Mouse (Mus musculus) liver, embryonic 13.5 days (tissue): ENCODE results near the gene Uox. TPM values are rescaled to one million over a fixed set of nuclear protein-coding genes. Genes with fewer than 3 reads are reported as not detected.

Experiments
- ATAC-seq: fragments of 200-750 bp; cut with Nextera tagmentation; 2 replicates; pipeline ENCODE4 v1.8.0; 2017; ENCODE audit warnings: low read depth, mild to moderate bottlenecking, moderate number of reproducible peaks, moderate library complexity
- DNase-seq: peaks from one replicate; pipeline ENCODE4 v3.0.0; 2022
- H3K27ac ChIP-seq: fragments of 300-500 bp; sonication (generic); 2 replicates; pipeline ENCODE4 v1.5.1; 2015; ENCODE audit warnings: moderate library complexity, mild to moderate bottlenecking, inconsistent platforms
- H3K27me3 ChIP-seq: fragments of 300-500 bp; sonication (generic); 2 replicates; pipeline ENCODE4 v1.6.1; 2015; ENCODE audit warnings: mild to moderate bottlenecking, inconsistent platforms
- H3K36me3 ChIP-seq: fragments of 300-500 bp; sonication (generic); 2 replicates; pipeline ENCODE4 v1.6.1; 2015; ENCODE audit warnings: mild to moderate bottlenecking, inconsistent platforms
- H3K4me1 ChIP-seq: fragments of 300-500 bp; sonication (generic); replicated peaks from 2 replicates; pipeline ENCODE4 v1.6.1; 2015; ENCODE audit warnings: inconsistent platforms
- H3K4me2 ChIP-seq: fragments of 300-500 bp; sonication (generic); 2 replicates; pipeline ENCODE4 v1.6.1; 2015; ENCODE audit warnings: inconsistent platforms, mild to moderate bottlenecking, moderate library complexity
- H3K4me3 ChIP-seq: fragments of 300-500 bp; sonication (generic); replicated peaks from 2 replicates; pipeline ENCODE4 v1.5.1; 2015; ENCODE audit warnings: mild to moderate bottlenecking, inconsistent platforms
- H3K9ac ChIP-seq: fragments of 300-500 bp; sonication (generic); 2 replicates; pipeline ENCODE4 v1.6.1; 2015; ENCODE audit warnings: mild to moderate bottlenecking, inconsistent platforms
- H3K9me3 ChIP-seq: fragments of 300-500 bp; sonication (generic); replicated peaks from 2 replicates; pipeline ENCODE4 v1.6.1; 2016; ENCODE audit warnings: inconsistent platforms
- WGBS: fragments of 180-500 bp; shearing (Covaris S2); methylation state at CpG from one replicate; pipeline ENCODE4 v1.1.7; 2015; ENCODE audit not compliant: insufficient replicate concordance; 5-methylcytosine and 5-hydroxymethylcytosine counted together
- polyA plus RNA-seq: library from polyadenylated mRNA; unstranded; fragments of >200 nt; fragmentation: Nextera tagmentation; extraction: Ambion mirVana; gene quantifications from 2 replicates; pipeline ENCODE4 v1.2.1, GENCODE M21; 2015

Gene Uox
- polyA plus RNA-seq, 1 experiment from 2014 or later, result 3.0 TPM

DNA sequence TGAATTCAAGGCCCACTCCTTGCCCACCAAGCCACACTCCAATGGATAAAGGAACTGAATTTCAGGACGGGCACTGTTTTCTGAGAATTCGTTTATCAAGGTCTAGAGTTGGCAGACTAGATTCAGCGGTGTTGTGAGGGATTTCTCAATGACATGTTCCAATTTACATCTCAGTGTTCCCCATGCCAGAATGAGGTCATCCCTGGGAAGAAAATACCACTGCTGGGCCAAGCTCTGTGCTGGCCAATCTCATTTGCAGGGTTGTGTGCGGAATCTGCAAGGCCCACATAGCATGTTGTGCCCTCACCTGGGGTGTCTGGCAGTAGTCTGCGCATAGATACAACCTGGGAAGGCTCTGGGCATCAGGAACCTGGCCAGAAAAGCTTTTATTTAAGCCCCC, 89.1 kb downstream of the Uox start:
- Histone ChIP-seq H3K9me3 (no peaks in the 10 kb centered on the region), H3K27me3 (0 out of 2 replicates have a peak, but pooled peaks cover 5% of the 10 kb centered on the region), H3K36me3 (no peaks in the 10 kb centered on the region), H3K4me1 (peaks cover 16% of the 10 kb centered on the region), H3K9ac (no peak overlapping the region), H3K4me3 (no peak overlapping the region), H3K27ac (no peak overlapping the region), H3K4me2 (no peak overlapping the region)
- ATAC-seq (no peak), DNase-seq (no peak)
- 79% methylated on average over 5 of the region's 5 CpGs for whole genome bisulfite sequencing

DNA sequence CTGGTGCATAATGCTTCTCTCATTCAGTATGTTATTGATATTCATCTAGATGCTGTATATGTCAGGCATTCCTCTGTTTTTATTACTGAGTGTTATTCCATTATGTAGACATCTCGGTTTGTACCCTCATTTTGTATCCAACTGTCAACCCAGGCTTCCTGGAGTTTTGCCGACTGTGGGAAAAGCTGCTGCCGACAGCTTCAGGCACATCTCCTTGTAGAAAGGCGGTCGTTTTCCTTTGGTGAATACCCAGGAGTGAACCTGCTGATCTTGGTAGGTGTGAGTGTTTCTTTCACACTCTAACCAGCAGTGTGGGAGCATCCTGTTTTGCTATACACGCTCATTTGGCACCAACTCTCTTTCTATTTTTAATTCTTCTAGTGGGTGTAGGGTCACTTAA, 90.8 kb downstream of the Uox start:
- Histone ChIP-seq H3K4me1 (peaks cover 1% of the 10 kb centered on the region), H3K27me3 (0 out of 2 replicates have a peak, but pooled peaks cover 5% of the 10 kb centered on the region), H3K4me3 (no peak overlapping the region), H3K9me3 (no peaks in the 10 kb centered on the region), H3K9ac (no peak overlapping the region), H3K27ac (no peak overlapping the region), H3K4me2 (no peak overlapping the region), H3K36me3 (no peaks in the 10 kb centered on the region)
- DNase-seq (no peak), ATAC-seq (no peak)
- 60% methylated on average over 6 of the region's 6 CpGs for WGBS

DNA sequence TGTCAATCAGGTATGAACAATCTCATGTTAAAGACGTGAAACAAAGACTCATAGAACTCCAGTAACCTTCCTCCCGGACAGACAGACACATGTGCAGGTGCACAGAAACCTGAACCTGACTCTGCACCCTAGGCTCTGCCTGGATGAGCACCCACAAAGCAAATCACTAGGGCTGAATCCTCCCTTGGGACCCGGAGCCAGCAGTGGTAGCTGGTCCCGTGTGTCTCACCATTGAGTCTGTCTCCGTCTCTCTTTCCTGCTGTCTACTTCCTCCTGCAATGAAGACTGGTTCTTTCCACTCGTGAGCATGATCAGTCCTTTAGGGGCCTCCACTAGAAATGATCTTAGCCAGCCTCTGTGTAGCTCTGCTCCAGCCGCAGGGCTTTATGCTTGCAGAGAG, 91.7 kb downstream of the Uox start:
- Histone ChIP-seq H3K4me2 (no peak overlapping the region), H3K36me3 (no peaks in the 10 kb centered on the region), H3K9me3 (no peaks in the 10 kb centered on the region), H3K9ac (no peak overlapping the region), H3K4me3 (no peak overlapping the region), H3K27me3 (0 out of 2 replicates have a peak, but pooled peaks cover 5% of the 10 kb centered on the region), H3K27ac (no peak overlapping the region), H3K4me1 (no peaks in the 10 kb centered on the region)
- no peak for ATAC-seq
- 57% methylated on average over 7 of the region's 7 CpGs for WGBS
- no peak for DNase-seq

DNA sequence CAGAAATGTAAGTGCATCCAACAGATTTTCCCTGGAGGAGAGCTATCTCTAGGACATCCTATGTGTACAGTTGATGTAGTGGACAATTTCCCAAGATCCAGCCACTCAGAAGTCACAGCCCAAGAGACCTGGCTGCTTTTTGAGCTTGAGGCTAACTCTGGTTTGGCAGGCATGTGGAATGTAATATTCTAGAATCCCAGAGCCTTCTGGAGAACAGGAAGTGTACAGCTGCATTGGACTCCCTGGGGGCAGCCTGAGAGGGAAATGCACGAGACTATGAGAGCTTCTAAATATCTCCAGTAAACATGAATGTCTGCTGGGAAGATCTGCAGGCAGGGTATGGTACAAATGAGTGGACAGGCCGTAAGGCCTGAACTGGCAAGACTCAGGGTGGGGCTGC, 100.9 kb downstream of the Uox start:
- DNase-seq (no peak), ATAC-seq (no peak)
- Histone ChIP-seq H3K27ac (no peak overlapping the region), H3K4me2 (no peak overlapping the region), H3K9ac (no peak overlapping the region), H3K4me3 (no peak overlapping the region), H3K27me3 (peaks cover 4% of the 10 kb centered on the region; the same call in 1 of the 2 replicates), H3K36me3 (no peaks in the 10 kb centered on the region), H3K4me1 (no peaks in the 10 kb centered on the region), H3K9me3 (no peaks in the 10 kb centered on the region)
- WGBS, result 52% methylated on average over 2 of the region's 2 CpGs

DNA sequence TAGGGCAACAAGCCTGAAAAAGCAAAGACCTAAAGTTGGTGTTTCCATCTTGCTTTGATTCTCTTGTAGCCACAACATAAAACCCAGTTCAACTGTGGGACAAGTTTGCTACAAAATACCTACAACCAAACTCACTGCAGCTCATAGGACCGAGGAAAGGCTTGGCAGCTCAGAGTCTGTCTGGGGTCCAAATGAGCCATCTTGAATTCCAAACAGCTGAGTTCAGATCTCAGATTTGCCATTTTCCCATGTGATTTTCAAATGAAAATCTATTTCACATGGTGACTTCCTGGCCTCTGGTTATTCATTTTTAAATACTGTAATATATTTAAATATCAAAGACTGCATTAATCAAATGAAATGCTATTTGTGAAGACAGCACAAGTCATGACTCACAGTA, 104.9 kb downstream of the Uox start:
- 63% methylated on average over 1 of the region's 1 CpGs for WGBS
- Histone ChIP-seq H3K27me3 (peaks cover 4% of the 10 kb centered on the region; the same call in 1 of the 2 replicates), H3K36me3 (no peaks in the 10 kb centered on the region), H3K4me2 (no peak overlapping the region), H3K4me1 (no peaks in the 10 kb centered on the region), H3K9me3 (no peaks in the 10 kb centered on the region), H3K4me3 (no peak overlapping the region), H3K27ac (no peak overlapping the region), H3K9ac (no peak overlapping the region)
- DNase-seq (no peak), ATAC-seq (no peak)

DNA sequence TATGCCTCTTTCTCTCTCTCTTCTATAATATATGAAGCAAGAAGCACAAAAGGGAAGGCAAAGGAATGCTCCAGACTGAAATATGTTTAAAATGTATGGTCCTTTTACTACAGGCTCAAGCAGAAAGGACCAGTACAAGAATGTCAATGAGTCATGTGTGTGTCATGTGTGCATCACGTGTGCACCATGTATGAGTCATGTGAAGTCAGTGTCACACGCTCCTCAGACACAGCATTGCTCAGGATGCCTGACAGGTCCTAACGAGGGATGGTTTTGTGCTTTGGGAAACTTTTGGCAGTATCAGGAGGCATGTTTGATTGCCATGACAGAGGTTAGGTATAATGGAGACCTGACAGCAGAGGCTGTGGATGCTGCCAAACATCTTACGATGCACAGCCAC, 106.0 kb downstream of the Uox start:
- H3K4me3 ChIP-seq, result no peak overlapping the region
- H3K4me1 ChIP-seq, result no peaks in the 10 kb centered on the region
- ATAC-seq (no peak), DNase-seq (no peak)
- 76% methylated on average over 4 of the region's 4 CpGs for whole genome bisulfite sequencing
- H3K9ac ChIP-seq, result no peak overlapping the region
- no peaks in the 10 kb centered on the region for H3K36me3 ChIP-seq
- H3K27me3 ChIP-seq, result peaks cover 1% of the 10 kb centered on the region; the same call in 1 of the 2 replicates
- H3K27ac ChIP-seq, result no peak overlapping the region
- H3K4me2 ChIP-seq, result no peak overlapping the region
- H3K9me3 ChIP-seq, result no peaks in the 10 kb centered on the region

DNA sequence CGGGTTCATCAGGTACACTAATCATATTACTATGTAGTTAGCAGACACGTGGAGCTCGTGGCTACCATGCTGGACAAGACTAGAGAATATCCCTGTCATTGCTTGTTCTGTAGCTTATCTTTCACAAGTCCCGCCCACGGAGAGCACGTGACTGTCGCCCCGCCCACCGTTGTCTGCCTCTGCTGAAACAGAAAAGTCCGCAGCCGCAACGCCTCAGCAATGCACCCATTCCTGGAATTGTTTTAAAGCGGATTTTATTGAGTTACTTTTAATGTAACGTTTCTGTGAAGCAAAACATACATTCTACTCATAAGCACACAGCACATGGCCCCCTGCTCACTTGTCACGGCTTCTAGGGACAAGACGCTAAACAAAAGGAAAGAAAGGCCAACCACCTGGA, 109.4 kb downstream of the Uox start:
- peaks cover 8% of the 10 kb centered on the region for H3K27me3 ChIP-seq
- WGBS, result 79% methylated on average over 16 of the region's 16 CpGs
- no peak overlapping the region for H3K27ac ChIP-seq
- ATAC-seq (no peak), DNase-seq (no peak)
- no peaks in the 10 kb centered on the region for H3K36me3 ChIP-seq
- H3K4me3 ChIP-seq, result no peak overlapping the region
- H3K9me3 ChIP-seq, result no peaks in the 10 kb centered on the region
- H3K9ac ChIP-seq, result no peak overlapping the region
- H3K4me2 ChIP-seq, result no peak overlapping the region
- H3K4me1 ChIP-seq, result peaks cover 2% of the 10 kb centered on the region; the same call in 1 of the 2 replicates

DNA sequence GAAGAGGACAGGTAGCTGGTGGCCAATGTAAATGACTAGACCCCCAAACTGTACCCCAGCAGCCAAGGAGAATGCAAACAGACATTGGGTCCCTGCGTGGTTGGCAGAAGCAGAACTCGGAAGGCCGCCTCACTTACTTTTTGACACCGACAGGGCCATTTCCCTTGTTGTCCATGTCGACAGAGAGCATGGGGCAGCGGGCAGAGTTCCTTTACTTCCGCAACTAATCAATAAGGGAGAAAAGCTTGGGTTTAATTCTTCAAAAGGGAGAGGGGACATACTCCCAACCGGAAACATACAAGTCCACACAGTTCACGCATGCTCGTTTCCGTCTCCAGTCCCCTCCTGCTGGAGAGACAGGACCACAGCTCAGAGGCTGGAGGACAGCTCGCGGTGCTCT, 110.4 kb downstream of the Uox start:
- no peak for DNase-seq
- no peak overlapping the region for H3K4me2 ChIP-seq
- H3K27ac ChIP-seq, result no peak overlapping the region
- no peak overlapping the region for H3K9ac ChIP-seq
- no peak for ATAC-seq
- peaks cover 18% of the 10 kb centered on the region for H3K27me3 ChIP-seq
- H3K36me3 ChIP-seq, result no peaks in the 10 kb centered on the region
- peaks cover 11% of the 10 kb centered on the region for H3K4me1 ChIP-seq
- no peaks in the 10 kb centered on the region for H3K9me3 ChIP-seq
- 86% methylated on average over 13 of the region's 13 CpGs for WGBS
- no peak overlapping the region for H3K4me3 ChIP-seq

DNA sequence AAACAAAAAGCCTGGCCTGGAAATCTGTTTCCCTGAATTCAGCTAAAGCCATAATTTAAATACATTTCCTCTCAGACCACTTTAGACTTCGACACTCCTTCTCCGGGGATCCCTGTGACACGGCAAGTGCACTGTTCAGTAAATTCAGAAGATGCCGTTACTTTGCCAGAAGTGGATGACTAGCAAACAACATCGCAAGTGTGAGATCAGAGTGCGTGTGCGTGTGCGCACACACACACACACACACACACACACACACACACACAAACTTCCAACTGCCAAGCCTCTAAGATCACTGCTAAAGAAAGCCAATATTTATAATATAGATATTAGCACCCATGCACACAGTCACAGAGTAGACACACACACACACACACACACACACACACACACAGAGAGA, 111.5 kb downstream of the Uox start:
- WGBS, result 74% methylated on average over 8 of the region's 8 CpGs
- Histone ChIP-seq H3K9me3 (no peaks in the 10 kb centered on the region), H3K4me1 (peaks cover 21% of the 10 kb centered on the region), H3K27me3 (peaks cover 28% of the 10 kb centered on the region), H3K4me2 (no peak overlapping the region), H3K27ac (no peak overlapping the region), H3K9ac (no peak overlapping the region), H3K4me3 (no peak overlapping the region), H3K36me3 (no peaks in the 10 kb centered on the region)
- DNase-seq (no peak), ATAC-seq (no peak)

Other genes with a start within 250 kb of the Uox start
- gene Ssx2ip, start 165.8 kb upstream of the Uox start, polyA plus RNA-seq, result 105 and 130 TPM in 2 replicates
- 4.8 and 4.9 TPM in 2 replicates for gene Ctbs, start 120.6 kb upstream of the Uox start, polyA plus RNA-seq
- gene Spata1, start 70.7 kb upstream of the Uox start, polyA plus RNA-seq, result 0.88 and 1.1 TPM in 2 replicates
- 639 and 648 TPM in 2 replicates for gene Gng5, start 70.6 kb upstream of the Uox start, polyA plus RNA-seq
- 41.5 and 52.6 TPM in 2 replicates for gene Rpf1, start 49.0 kb upstream of the Uox start, polyA plus RNA-seq
- gene Dnase2b, start 45.2 kb downstream of the Uox start, polyA plus RNA-seq, result 0.35 and 0.54 TPM in 2 replicates
- gene 4930503B20Rik, start 80.9 kb downstream of the Uox start, polyA plus RNA-seq, result not detected in 2 replicates
- 0.22 and 0.44 TPM in 2 replicates for gene Samd13, start 115.2 kb downstream of the Uox start, polyA plus RNA-seq
- 13.8 and 16.8 TPM in 2 replicates for gene Prkacb, start 242.6 kb downstream of the Uox start, polyA plus RNA-seq